Mouse (Mus musculus) ES-Bruce4 (cell line): Measurements from ENCODE around the gene Glipr1.

Source experiments
- CTCF ChIP-seq: IDR thresholded peaks from one replicate; pipeline ENCODE4 v1.8.1; 2011; ENCODE audit warnings: low read depth, low read length
- POLR2A ChIP-seq: IDR thresholded peaks from one replicate; pipeline ENCODE4 v1.8.1; 2011; ENCODE audit warnings: low read length; ENCODE audit not compliant: insufficient read depth

GRCm38 (mm10) chr10:112000568-112000967 lies 1.9 kb downstream of the Glipr1 start:
- TF ChIP-seq CTCF: no peak
- TF ChIP-seq POLR2A: no peak
